Mouse (Mus musculus) forebrain, embryonic 12.5 days (tissue): ENCODE results near the gene Gphn. TPM values are rescaled to one million over a fixed set of nuclear protein-coding genes. Genes with fewer than 3 reads are reported as not detected.

Experiments
- ATAC-seq: fragments of 200-750 bp; cut with Nextera tagmentation; 2 replicates; pipeline ENCODE4 v1.8.0; 2017; ENCODE audit warnings: moderate TSS enrichment; ENCODE audit not compliant: low FRiP score
- H3K27ac ChIP-seq: fragments of 300-500 bp; sonication (generic); 2 replicates; pipeline ENCODE4 v1.5.1; 2016; ENCODE audit warnings: mild to moderate bottlenecking
- H3K27me3 ChIP-seq: fragments of 300-500 bp; sonication (generic); 2 replicates; pipeline ENCODE4 v1.6.1; 2016; ENCODE audit warnings: mild to moderate bottlenecking
- H3K36me3 ChIP-seq: fragments of 300-500 bp; sonication (generic); replicated peaks from 2 replicates; pipeline ENCODE4 v1.6.1; 2016; ENCODE audit warnings: mild to moderate bottlenecking
- H3K4me1 ChIP-seq: fragments of 300-500 bp; sonication (generic); 2 replicates; pipeline ENCODE4 v1.6.1; 2016
- H3K4me2 ChIP-seq: fragments of 300-500 bp; sonication (generic); 2 replicates; pipeline ENCODE4 v1.6.1; 2016; ENCODE audit warnings: mild to moderate bottlenecking, moderate library complexity
- H3K4me3 ChIP-seq: fragments of 300-500 bp; sonication (generic); replicated peaks from 2 replicates; pipeline ENCODE4 v1.5.1; 2016; ENCODE audit warnings: mild to moderate bottlenecking
- H3K9ac ChIP-seq: fragments of 300-500 bp; sonication (generic); 2 replicates; pipeline ENCODE4 v1.6.1; 2016; ENCODE audit warnings: mild to moderate bottlenecking
- H3K9me3 ChIP-seq: fragments of 300-500 bp; sonication (generic); 2 replicates; pipeline ENCODE4 v1.6.1; 2016
- WGBS: fragments of 180-500 bp; shearing (Covaris S2); methylation state at CpG from one replicate; pipeline ENCODE4 v1.1.7; 2016; 5-methylcytosine and 5-hydroxymethylcytosine counted together
- polyA plus RNA-seq: library from polyadenylated mRNA; unstranded; fragments of >200 nt; fragmentation: Nextera tagmentation; extraction: Ambion mirVana; gene quantifications from 2 replicates; pipeline ENCODE4 v1.2.1, GENCODE M21; 2016

The Gphn gene
- polyA plus RNA-seq, 1 experiment from 2014 or later: 18.4 TPM

DNA sequence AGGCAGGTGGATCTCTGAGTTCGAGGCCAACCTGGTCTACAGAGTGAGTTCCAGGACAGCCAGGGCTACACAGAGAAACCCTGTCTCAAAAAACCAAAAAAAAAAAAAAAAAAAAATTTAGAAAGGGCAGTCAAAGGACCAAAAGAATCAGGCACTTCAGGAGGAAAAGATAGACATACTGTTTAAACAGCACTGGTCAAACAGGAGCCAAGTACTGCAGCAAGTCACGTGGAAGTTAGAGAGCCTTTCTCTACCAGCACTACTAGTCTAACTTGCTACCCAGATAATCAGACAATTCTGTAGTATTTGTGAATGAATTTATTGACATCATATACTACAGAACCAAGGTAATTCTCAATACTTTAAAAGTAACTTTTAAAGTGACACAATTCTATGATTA is 454.9 kb downstream of the Gphn start:
- H3K4me2 ChIP-seq: no peak overlapping the region
- ATAC-seq: no peak
- WGBS: 90% methylated on average over 2 of the region's 2 CpGs

GRCm38 (mm10) chr12:78682279-78682678 is 456.1 kb downstream of the Gphn start:
- no peaks in the 10 kb centered on the region for H3K27me3 ChIP-seq
- H3K27ac ChIP-seq: no peak overlapping the region
- no peak overlapping the region for H3K4me3 ChIP-seq
- ATAC-seq: no peak
- H3K4me2 ChIP-seq: no peak overlapping the region
- H3K9ac ChIP-seq: no peak overlapping the region
- 87% methylated on average over 4 of the region's 4 CpGs for WGBS
- no peaks in the 10 kb centered on the region for H3K36me3 ChIP-seq
- peaks cover 2% of the 10 kb centered on the region; the same call in 1 of the 2 replicates for H3K4me1 ChIP-seq
- no peaks in the 10 kb centered on the region for H3K9me3 ChIP-seq

More for the DNA sequence above, 454.9 kb downstream of the Gphn start:
- no peak overlapping the region for H3K27ac ChIP-seq
- H3K4me1 ChIP-seq: no peaks in the 10 kb centered on the region
- no peaks in the 10 kb centered on the region for H3K36me3 ChIP-seq
- no peak overlapping the region for H3K4me3 ChIP-seq
- no peak overlapping the region for H3K9ac ChIP-seq
- H3K9me3 ChIP-seq: no peaks in the 10 kb centered on the region
- no peaks in the 10 kb centered on the region for H3K27me3 ChIP-seq

GRCm38 (mm10) chr12:78685669-78686215 is 459.6 kb downstream of the Gphn start:
- H3K9ac ChIP-seq: no peak overlapping the region
- WGBS: 77% methylated on average over 1 of the region's 1 CpGs
- H3K27ac ChIP-seq: no peak overlapping the region
- no peak overlapping the region for H3K4me3 ChIP-seq
- no peaks in the 10 kb centered on the region for H3K36me3 ChIP-seq
- H3K9me3 ChIP-seq: no peaks in the 10 kb centered on the region
- peaks cover 3% of the 10 kb centered on the region; the same call in 1 of the 2 replicates for H3K4me1 ChIP-seq
- H3K27me3 ChIP-seq: no peaks in the 10 kb centered on the region
- ATAC-seq: no peak
- H3K4me2 ChIP-seq: no peak overlapping the region

GRCm38 (mm10) chr12:78688876-78689275 is 462.7 kb downstream of the Gphn start:
- no peak overlapping the region for H3K27ac ChIP-seq
- no peak overlapping the region for H3K9ac ChIP-seq
- H3K4me2 ChIP-seq: no peak overlapping the region
- H3K4me3 ChIP-seq: no peak overlapping the region
- peaks cover 3% of the 10 kb centered on the region; the same call in 1 of the 2 replicates for H3K4me1 ChIP-seq
- no peaks in the 10 kb centered on the region for H3K9me3 ChIP-seq
- 81% methylated on average over 5 of the region's 5 CpGs for WGBS
- no peaks in the 10 kb centered on the region for H3K27me3 ChIP-seq
- no peaks in the 10 kb centered on the region for H3K36me3 ChIP-seq
- no peak for ATAC-seq

DNA sequence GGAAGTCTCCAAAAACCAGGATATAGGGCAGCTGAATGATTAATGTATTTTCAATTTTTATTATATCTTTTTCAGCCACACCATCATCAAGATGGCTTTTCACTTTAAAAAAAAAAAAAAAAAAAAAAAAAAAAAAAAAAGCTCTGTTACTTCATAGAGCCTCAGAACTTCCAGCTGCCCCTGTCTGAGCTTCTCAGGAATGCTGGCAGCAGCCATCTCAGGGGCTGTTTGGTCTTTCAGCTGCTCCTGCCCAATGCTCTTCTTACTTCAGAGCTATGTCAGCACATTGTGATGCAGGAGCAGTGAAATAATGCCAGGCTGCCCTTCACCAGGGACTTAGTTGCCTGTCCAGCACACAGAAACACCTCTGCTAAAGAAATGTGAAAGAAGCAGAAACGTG is 465.1 kb downstream of the Gphn start, which contains the start of gene Fam71d:
Gene Fam71d, plus strand, starts transcription at position 211 of the 400 bp plus-strand sequence.
- no peaks in the 10 kb centered on the region for H3K27me3 ChIP-seq
- no peak within 1 kb of the TSS for H3K4me2 ChIP-seq
- ATAC-seq: no peak
- H3K27ac ChIP-seq: no peak within 1 kb of the TSS
- H3K9ac ChIP-seq: no peak within 1 kb of the TSS
- H3K4me3 ChIP-seq: no peak within 1 kb of the TSS
- WGBS: 72% methylated on average over 1 of the region's 1 CpGs
- H3K4me1 ChIP-seq: peaks cover 3% of the 10 kb centered on the region; the same call in 1 of the 2 replicates
- H3K36me3 ChIP-seq: no peaks in the 10 kb centered on the region
- H3K9me3 ChIP-seq: no peaks in the 10 kb centered on the region

DNA sequence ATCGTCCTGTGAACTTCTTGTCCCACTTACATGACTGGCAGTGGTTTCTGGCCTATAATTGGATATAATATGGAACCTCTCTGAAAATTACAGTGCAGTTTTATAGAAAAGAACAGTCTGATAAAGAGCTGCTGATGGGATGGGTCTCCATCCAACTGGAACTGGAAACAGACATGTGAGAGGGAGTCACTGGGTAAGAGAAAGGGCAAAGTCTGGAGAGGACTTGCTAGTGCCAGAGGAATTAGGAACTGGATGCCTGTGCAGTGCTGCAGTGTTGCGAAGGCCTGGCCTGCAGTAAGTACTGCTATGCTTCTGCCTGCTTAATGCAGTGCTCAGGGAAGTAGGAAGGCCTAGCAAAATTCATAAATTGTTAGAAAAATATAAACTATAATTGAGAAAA is 467.1 kb downstream of the Gphn start:
- H3K36me3 ChIP-seq: no peaks in the 10 kb centered on the region
- no peak overlapping the region for H3K9ac ChIP-seq
- ATAC-seq: no peak
- 89% methylated on average over 2 of the region's 2 CpGs for WGBS
- H3K4me2 ChIP-seq: no peak overlapping the region
- H3K9me3 ChIP-seq: no peaks in the 10 kb centered on the region
- H3K27ac ChIP-seq: no peak overlapping the region
- H3K4me1 ChIP-seq: no peaks in the 10 kb centered on the region
- H3K27me3 ChIP-seq: no peaks in the 10 kb centered on the region
- H3K4me3 ChIP-seq: no peak overlapping the region

- Histone ChIP-seq H3K4me1 (no peaks in the 10 kb centered on the region), H3K4me3 (no peak overlapping the region), H3K9ac (no peak overlapping the region), H3K9me3 (no peaks in the 10 kb centered on the region), H3K27me3 (no peaks in the 10 kb centered on the region), H3K36me3 (no peaks in the 10 kb centered on the region), H3K4me2 (no peak overlapping the region), H3K27ac (no peak overlapping the region)
- ATAC-seq: no peak
- 76% methylated on average over 2 of the region's 2 CpGs for WGBS
Measured at GRCm38 (mm10) chr12:78717783-78718182, 491.6 kb downstream of the Gphn start.

DNA sequence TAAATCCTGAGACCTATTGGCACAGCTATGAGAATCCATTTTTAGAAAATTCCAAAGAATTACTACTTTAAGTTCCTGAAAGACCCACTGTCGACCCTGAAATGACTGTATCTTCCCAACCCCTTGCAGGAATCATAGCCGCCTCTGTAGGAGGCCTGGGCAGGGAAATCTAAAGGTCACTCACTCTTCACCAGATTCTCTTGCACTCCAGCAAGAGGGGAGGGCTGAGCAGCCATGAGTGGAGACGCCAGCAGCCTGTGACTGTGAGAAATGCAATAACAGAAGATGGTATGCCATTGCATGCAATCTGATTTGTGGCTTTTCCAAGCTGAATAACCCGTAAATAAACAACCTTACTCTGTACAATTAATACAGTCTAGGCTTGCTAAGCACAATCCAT is 501.5 kb downstream of the Gphn start:
- no peak overlapping the region for H3K4me2 ChIP-seq
- no peak overlapping the region for H3K4me3 ChIP-seq
- H3K9ac ChIP-seq: no peak overlapping the region
- no peaks in the 10 kb centered on the region for H3K27me3 ChIP-seq
- H3K27ac ChIP-seq: no peak overlapping the region
- 77% methylated on average over 4 of the region's 4 CpGs for WGBS
- no peak for ATAC-seq
- no peaks in the 10 kb centered on the region for H3K9me3 ChIP-seq
- no peaks in the 10 kb centered on the region for H3K36me3 ChIP-seq
- no peaks in the 10 kb centered on the region for H3K4me1 ChIP-seq

Other genes starting within 250 kb of the Gphn start
- gene Gm6657, start 32.1 kb upstream of the Gphn start, polyA plus RNA-seq: not detected in 2 replicates